Mouse (Mus musculus) Patski (cell line): ENCODE data around the gene Cela2a. TPM values are rescaled to one million over a fixed set of nuclear protein-coding genes. Genes with fewer than 3 reads are reported as not detected.
A peak's percentile ranks its signal among the peaks of the same experiment; 100 is the strongest.

ENCODE experiments used
- ATAC-seq: fragments of 100-300 bp; one replicate; pipeline ENCODE4 v1.8.0; 2021
- CTCF ChIA-PET: fragments of 350-600 bp; sonication (Branson Sonifier 250); formaldehyde crosslinking; loops from one replicate; lab custom pipeline; 2022; ENCODE audit warnings: inconsistent platforms; lab: Charles Lee
- POLR2A ChIA-PET: fragments of 350-600 bp; sonication (Branson Sonifier 250); formaldehyde crosslinking; loops from one replicate; lab custom pipeline; 2022; ENCODE audit warnings: antibody characterized with exemption, inconsistent platforms; lab: Charles Lee
- DNase-seq: peaks from one replicate; pipeline ENCODE4 v3.0.0-alpha.2; 2011; ENCODE audit warnings: low read depth, low spot score
- H3K27me3 ChIP-seq: fragments of 371-371 bp; one replicate; pipeline ENCODE4 v1.5.1; 2021
- CTCF ChIP-seq: fragments of 100-300 bp; IDR thresholded peaks from one replicate; pipeline ENCODE4 v1.5.1; 2021
- in situ Hi-C: fragments of 300-500 bp; cut with MboI; formaldehyde crosslinking; loops from 3 replicates; pipeline ENCODE4 v1.11.1; 2018; ENCODE audit warnings: low pct_unique_long_range_greater_than_20kb, mixed read lengths
- polyA plus RNA-seq: library from polyadenylated mRNA; unstranded; gene quantifications from one replicate; pipeline ENCODE4 v1.2.3, GENCODE M21; 2021

Cela2a gene
- polyA plus RNA-seq, 1 experiment from 2014 or later: not detected

DNA sequence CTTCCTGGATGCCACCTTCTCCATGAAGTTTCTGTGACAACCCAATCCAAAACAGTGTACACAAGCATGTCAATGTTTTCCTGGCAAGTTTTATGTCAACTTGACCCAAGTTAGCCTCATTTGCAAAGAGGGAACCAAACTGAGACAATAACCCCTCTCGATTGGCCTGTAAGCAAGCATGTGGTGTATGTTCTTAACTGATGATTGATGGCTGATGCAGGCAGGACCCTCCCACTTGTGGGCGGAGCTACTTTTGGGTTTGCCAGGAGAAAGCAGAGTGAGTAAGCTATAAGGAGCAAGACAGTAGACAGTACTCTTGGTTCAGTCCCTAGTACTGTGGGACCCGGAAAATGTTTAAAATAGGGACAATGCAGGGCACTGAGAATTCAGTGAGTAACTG, 3.0 kb downstream of the Cela2a start:
- H3K27me3 ChIP-seq: no peaks in the 10 kb centered on the region
- no peak for TF ChIP-seq CTCF
- ChIA-PET POLR2A (no interaction called here), CTCF (interaction anchor here (1.3 kb wide), 1 partner anchor 12 kb away, joined by 3 read pairs; no protein-coding TSS in a partner anchor)
- ATAC-seq: no peak
- in situ Hi-C loops: no loop called here
- no peak for DNase-seq

DNA sequence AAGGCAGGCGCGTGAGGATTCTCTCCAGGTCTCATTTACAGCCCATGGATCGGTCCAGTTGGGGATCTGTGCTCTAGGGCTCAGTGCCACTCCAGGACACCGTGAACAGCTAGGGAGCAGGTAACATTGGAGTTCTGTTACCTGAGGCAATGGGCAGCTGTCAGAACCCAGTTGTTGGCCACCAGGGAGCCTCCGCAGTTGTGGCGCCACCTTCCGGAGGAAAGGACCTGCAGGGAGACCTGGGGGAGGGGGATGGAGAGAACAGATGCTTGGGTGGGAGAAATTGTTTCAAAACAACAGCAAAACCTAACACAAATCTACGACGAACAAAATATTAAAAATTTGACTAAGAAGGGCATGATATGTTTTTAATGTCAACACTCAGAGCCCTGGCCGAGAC, 3.9 kb downstream of the Cela2a start:
- no peaks in the 10 kb centered on the region for H3K27me3 ChIP-seq
- ATAC-seq (no peak), DNase-seq (no peak)
- in situ Hi-C loops: no loop called here
- no peak for TF ChIP-seq CTCF
- ChIA-PET POLR2A (no interaction called here), CTCF (interaction anchor here (1.3 kb wide), 1 partner anchor 11 kb away, joined by 3 read pairs; no protein-coding TSS in a partner anchor)

DNA sequence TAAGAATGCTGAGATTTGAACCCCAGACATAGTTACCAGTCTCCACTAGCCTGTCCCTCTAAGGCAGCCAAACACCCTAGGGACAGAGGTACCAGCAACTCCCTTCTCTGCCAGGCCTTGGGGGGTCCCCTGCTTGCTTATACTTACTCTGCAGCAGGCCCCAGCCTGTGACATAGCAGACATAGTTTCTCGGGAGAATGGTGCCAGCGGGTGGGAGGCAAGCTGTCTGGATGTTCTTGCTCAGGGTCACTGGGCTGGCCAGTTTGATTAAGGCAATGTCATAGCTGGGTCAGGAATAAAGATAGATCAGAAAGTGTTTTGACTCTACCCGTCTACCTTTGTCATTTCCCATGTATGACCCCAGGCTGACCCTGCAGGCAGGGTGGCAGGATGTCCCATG, 4.8 kb downstream of the Cela2a start:
- ChIA-PET POLR2A (no interaction called here), CTCF (interaction anchor here (1.1 kb wide), 1 partner anchor 25 kb away, joined by 4 read pairs; the partner anchor contains the start of gene Ctrc)
- no peak for TF ChIP-seq CTCF
- in situ Hi-C loops: no loop called here
- no peak for DNase-seq
- ATAC-seq: no peak
- H3K27me3 ChIP-seq: no peaks in the 10 kb centered on the region

DNA sequence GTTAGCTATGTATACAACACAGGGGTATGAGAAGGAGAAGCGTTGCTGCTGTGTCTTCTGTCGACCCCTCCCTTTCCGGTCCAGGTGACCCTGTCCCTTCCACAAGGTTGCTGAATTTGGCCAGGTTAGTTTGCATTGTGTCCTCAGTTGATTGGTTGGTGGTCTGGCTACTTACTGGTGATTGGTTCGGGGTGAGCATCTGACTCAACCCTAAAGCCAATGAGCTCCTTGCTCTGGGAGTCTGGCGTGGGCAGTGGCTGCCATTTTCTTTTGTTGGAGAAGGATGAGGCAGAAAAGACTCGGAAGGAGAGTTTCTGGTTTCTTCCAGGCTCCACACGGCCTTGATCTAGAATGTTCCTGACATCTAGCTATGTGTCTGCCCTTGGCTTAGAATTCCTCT, 6.6 kb downstream of the Cela2a start:
- DNase-seq (no peak), ATAC-seq (no peak)
- no peaks in the 10 kb centered on the region for H3K27me3 ChIP-seq
- in situ Hi-C loops: no loop called here
- POLR2A ChIA-PET: no interaction called here
- CTCF ChIA-PET: no interaction called here
- no peak for TF ChIP-seq CTCF

DNA sequence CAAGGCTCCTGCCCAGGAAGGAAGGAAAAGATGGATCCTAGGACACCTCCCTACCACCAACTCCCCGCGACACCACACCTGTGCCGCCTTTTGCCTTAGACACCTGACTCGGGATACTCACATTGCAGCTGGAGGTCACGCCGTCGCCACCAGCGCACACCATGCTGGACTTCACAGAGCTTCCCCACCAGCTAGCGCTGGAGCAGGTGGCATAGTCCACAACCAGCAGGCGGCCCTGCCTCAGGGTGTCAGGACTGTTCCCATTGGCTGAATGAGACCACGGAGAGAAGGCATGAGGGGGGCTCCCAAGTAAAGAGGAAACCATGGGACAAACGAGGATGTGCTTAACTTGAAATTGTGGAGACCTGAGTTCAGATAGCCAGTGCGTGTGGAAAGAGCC, 7.1 kb downstream of the Cela2a start:
- no peak for TF ChIP-seq CTCF
- ATAC-seq (no peak), DNase-seq (no peak)
- in situ Hi-C loops: no loop called here
- no peaks in the 10 kb centered on the region for H3K27me3 ChIP-seq
- ChIA-PET POLR2A (no interaction called here), CTCF (no interaction called here)

DNA sequence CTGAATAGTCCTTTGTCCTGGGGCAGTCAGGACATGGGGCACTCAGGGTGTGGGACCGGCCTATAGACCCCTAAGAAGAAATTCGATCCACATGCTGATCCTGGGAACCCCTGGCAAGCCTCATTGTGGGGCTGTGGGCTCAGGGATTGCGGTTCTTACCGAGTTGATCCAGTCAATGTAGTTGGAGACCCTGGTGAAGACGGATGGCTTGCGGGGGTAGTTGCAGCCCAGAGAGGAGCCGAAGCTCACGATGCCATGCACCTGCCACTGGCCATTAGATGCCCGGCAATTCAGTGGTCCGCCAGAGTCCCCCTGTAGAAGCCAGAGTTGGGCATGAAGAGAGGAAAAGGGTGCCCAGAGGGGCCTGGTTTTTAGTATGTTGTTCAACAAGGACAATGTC, 8.3 kb downstream of the Cela2a start:
- ChIA-PET CTCF (interaction anchor here (1.6 kb wide), 1 partner anchor 16 kb away, joined by 3 read pairs; no protein-coding TSS in a partner anchor), POLR2A (no interaction called here)
- ATAC-seq (no peak), DNase-seq (no peak)
- in situ Hi-C loops: no loop called here
- no peak for TF ChIP-seq CTCF
- H3K27me3 ChIP-seq: no peaks in the 10 kb centered on the region

DNA sequence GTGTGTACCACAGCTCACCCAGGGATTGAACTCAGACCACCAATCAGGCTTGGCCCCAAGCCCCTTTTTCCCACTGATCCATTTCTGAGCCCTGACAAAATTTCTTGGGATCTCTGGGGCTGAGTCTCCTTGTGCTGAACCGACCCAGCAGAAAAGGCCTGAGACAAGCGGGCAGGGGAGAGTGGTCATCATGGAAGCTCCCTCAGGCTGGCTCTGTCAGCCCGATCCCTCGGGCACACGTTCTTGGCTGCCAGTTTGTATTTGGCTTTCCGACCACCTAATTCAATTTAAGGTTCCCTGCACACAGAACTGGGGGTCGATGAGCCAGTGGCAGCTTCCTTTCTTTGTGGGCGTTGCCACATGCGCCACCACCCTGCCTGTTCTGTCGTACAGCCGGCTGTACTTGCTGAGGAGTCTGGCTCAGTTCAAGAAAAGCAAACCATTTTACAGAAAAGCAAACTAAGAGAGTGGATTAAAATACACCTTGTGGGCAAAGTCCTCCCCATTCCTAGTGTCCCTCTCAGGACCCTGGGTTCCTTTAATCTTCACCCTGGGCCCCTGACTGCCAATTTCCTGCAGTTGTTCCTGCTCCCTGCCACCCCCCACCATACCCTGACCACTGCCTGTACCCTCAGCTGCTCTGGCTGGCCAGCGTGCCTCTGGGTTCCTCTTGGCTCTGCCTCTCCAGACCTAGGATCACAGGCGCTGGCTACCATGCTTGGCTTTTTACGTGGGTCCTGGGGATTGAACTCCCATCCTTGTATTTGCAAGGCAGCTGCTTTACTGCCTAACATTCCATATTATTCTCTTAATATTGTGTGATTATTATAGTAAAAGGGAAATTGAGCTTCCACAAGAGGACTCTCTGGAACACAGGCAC, 8.9 kb downstream of the Cela2a start:
- no peak for TF ChIP-seq CTCF
- no peaks in the 10 kb centered on the region for H3K27me3 ChIP-seq
- no peak for ATAC-seq
- CTCF ChIA-PET: interaction anchor here (1.6 kb wide), 1 partner anchor 17 kb away, joined by 3 read pairs; no protein-coding TSS in a partner anchor
- POLR2A ChIA-PET: no interaction called here
- in situ Hi-C loops: no loop called here
- no peak for DNase-seq

DNA sequence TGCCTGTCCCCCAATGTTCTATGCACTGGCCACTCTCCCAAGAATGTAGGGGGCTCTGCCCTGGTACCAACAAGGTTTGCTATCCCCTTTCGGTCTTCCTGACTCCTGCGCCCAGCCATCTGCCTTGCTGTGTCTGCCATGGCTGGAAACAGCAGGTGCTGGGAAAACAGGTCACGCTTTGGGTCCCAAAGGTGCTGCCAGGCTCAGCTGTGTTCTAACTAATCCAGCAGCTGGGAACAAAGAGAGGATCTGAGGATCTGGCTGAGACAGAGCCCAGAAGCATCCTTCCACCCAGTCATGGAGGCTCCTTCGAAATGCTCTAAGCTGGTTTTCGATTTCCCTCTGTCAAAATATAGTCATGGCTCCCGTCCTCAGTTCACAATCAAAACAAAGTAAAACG, 9.7 kb downstream of the Cela2a start:
- ATAC-seq (no peak), DNase-seq (no peak)
- TF ChIP-seq CTCF: no peak
- H3K27me3 ChIP-seq: no peaks in the 10 kb centered on the region
- POLR2A ChIA-PET: no interaction called here
- CTCF ChIA-PET: no interaction called here
- in situ Hi-C loops: no loop called here

DNA sequence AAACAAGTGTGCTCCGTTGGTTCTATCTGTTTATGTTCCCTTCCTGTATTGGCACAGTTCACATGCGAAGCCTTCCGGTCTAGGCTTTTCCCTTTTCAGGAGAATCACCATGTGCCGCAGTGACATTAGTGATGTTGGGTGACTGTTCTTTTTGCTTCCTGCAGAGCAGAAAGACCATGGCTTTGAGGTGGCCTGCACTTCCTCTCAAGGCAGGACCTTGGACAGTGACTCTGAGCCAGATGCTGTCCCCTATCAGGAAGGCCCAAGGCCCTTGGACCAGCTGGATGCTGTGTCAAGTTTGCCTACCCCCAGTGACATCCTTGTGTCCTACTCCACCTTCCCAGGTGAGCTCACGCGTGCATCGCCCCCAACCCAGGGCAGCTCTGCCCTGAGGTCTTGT, 14.6 kb downstream of the Cela2a start:
- ChIA-PET CTCF (interaction anchor here (1.2 to 2.9 kb wide), 3 partner anchors 11 to 43 kb away, joined by 3 to 19 read pairs (median 4); partner anchors contain the start of gene Cela2a), POLR2A (no interaction called here)
- DNase-seq (no peak), ATAC-seq (no peak)
- H3K27me3 ChIP-seq: no peaks in the 10 kb centered on the region
- no peak for TF ChIP-seq CTCF
- in situ Hi-C loops: no loop called here

DNA sequence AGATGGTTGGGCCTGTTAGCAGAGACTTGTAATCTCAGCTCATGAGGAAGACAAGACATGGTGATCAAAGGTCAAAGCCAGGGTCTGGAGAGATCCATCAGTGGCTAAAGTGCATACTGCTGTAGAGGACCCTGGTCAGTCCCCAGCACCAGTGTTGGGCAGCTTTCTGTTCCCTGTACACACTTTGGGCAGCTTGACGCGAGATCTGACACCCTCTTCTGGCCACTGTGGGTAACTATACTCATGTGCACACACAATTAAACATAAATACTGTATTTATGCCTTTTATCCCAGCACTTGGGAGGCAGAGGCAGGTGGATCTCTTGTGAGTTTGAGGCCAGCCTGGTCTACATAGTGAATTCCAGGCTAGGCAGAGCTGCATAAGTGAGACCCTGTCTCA, 15.0 kb downstream of the Cela2a start:
- no peak for TF ChIP-seq CTCF
- no peaks in the 10 kb centered on the region for H3K27me3 ChIP-seq
- POLR2A ChIA-PET: no interaction called here
- CTCF ChIA-PET: interaction anchor here (1.2 to 2.9 kb wide), 4 partner anchors 12 to 287 kb away, joined by 3 to 19 read pairs (median 4); partner anchors contain the start of gene Cela2a
- in situ Hi-C loops: no loop called here
- ATAC-seq (no peak), DNase-seq (no peak)

DNA sequence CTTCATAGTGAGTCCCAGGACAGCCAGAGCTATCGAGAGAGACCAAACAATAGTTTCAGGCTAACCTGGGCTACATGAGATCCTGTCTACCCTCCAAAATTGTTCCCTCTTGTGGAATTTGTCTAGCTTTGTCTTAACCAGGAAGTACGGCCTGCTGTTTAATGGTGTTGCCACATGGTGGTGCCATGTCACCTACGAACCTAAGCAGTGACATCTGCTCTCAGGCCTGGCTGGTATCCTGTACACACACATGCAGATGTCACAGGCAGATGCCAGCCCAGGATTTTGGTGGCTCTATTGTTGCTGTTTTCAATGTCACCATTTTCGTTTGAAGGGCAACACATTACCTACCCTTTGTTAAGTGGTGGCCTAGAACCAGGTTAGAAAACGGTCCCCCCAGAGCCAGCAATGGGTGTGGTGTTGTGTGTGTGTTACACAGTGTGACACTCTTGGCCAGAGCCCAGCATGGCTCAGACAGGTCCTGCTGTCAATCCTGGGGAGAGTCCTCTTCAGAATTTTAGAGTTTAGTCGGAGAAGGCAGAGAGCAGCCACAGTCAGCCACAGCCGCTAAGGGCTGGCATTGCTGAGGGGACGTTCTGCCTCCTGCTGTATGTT, 16.0 kb downstream of the Cela2a start:
- DNase-seq (no peak), ATAC-seq (no peak)
- no peaks in the 10 kb centered on the region for H3K27me3 ChIP-seq
- in situ Hi-C loops: loop anchor here (5.0 kb wide), 2 partner anchors 32 to 147 kb away; no protein-coding TSS in a partner anchor
- CTCF ChIA-PET: interaction anchor here (0.8 to 2.9 kb wide), 7 partner anchors 13 to 288 kb away, joined by 3 to 19 read pairs (median 4); partner anchors contain the start of genes Casp9 and Cela2a
- POLR2A ChIA-PET: no interaction called here
- TF ChIP-seq CTCF: peak; percentile 59
